Mouse (Mus musculus): Measurements from ENCODE around the gene Lmna. TPM values are rescaled to one million over a fixed set of nuclear protein-coding genes. Genes with fewer than 3 reads are reported as not detected.

The Lmna gene
- total and polyA plus RNA-seq, 3 experiments = 128 to 388 (median 302) TPM

DNA sequence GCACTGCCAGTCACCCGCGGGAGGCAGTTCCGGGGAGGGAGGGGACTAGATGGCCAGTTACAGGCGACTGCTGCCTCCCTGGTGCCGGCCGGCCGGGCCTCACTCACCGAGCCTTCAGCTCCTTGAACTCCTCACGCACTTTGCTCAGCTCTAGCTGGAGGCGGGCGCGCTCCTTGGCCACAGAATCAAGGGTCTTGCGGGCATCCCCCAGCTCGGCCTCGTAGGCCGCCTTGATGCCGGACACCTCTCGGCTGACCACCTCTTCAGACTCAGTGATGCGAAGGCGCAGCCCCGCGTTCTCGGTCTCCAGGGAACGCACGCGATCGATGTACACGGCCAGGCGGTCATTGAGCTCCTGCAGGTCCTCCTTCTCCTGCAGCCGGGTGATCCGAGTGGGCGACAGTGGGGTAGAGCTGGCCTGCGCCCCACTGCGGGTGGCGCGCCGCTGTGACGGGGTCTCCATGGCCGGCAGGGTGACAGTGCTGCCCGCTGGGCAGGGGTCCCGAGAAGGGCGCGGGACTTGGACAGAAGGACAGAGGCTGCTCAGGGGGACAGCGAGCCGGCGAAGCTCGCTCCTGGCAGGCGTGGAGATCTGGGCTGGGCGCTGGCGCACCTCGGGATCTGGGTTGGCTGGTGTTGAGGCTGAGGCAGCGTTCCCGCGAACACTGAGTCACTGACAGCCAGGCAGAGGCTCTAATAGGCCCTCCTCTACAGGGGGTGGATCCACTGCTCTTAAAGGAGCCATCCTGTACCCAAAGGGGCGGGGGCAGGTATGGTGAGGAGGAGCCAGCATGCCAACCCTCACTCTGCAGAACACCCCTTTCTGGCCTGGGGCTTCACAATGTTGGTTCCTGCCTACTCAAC, 6.9 kb downstream of the Lmna start:
- H3K4me1 ChIP-seq (ENCODE audit: control insufficient read depth in 1 of 2, insufficient read depth in 2 of 2, low read length in 2 of 2) = peaks cover 9 to 40% of the 10 kb centered on the region in 2 experiments
- TF ChIP-seq POLR2A (IDR thresholded peaks at IDR 0.05; ENCODE audit: control insufficient read depth in 1 of 2, insufficient read depth in 1 of 2, low read depth in 1 of 2, low read length in 2 of 2, poor library complexity in 1 of 2) (peak in 1 of 2 experiments; percentile 100; a peak in 2 of 4 replicates), TCF12 (IDR thresholded peaks at IDR 0.05; ENCODE audit: low read depth, low read length) (peak; percentile 79), E2F4 (IDR thresholded peaks at IDR 0.05; ENCODE audit: borderline replicate concordance, low read depth, low read length) (peak; percentile 70; the same call in 1 of the 2 replicates), CTCF (IDR thresholded peaks at IDR 0.05 in 2 of 3, conservative IDR thresholded peaks at IDR 0.05 in 1 of 3; ENCODE audit: control insufficient read depth in 1 of 3, insufficient read depth in 1 of 3, low read depth in 2 of 3, low read length in 3 of 3, poor library complexity in 1 of 3, severe bottlenecking in 1 of 3) (no peak), TAL1 (IDR thresholded peaks at IDR 0.05; ENCODE audit: low read length) (no peak), UBTF (IDR thresholded peaks at IDR 0.05; ENCODE audit: borderline replicate concordance, insufficient read depth, low read depth, low read length) (peak; percentile 19; the same call in 1 of the 2 replicates), JUND (IDR thresholded peaks at IDR 0.05; ENCODE audit: low read depth, low read length) (no peak), ZC3H11A (IDR thresholded peaks at IDR 0.05; ENCODE audit: low read depth, low read length) (no peak), MAFK (IDR thresholded peaks at IDR 0.05; ENCODE audit: borderline replicate concordance, low read depth, low read length) (no peak), TBP (IDR thresholded peaks at IDR 0.05; ENCODE audit: low read depth, low read length) (peak; percentile 97), ZKSCAN1 (IDR thresholded peaks at IDR 0.05; ENCODE audit: low read depth, low read length) (no peak), KAT2A (conservative IDR thresholded peaks at IDR 0.05; ENCODE audit: low read depth, low read length) (no peak), MXI1 (IDR thresholded peaks at IDR 0.05; ENCODE audit: low read depth, low read length) (peak; percentile 94), POLR2AphosphoS5 (IDR thresholded peaks at IDR 0.05; ENCODE audit: borderline replicate concordance, low read depth, low read length) (peak; percentile 94), ELF1 (IDR thresholded peaks at IDR 0.05; ENCODE audit: low read depth, low read length) (no peak), NRF1 (IDR thresholded peaks at IDR 0.05; ENCODE audit: insufficient read depth, low read depth, low read length, poor library complexity, severe bottlenecking) (peak; percentile 37; the same call in 1 of the 2 replicates), POLR2AphosphoS2 (IDR thresholded peaks at IDR 0.05; ENCODE audit: low read length) (peak; percentile 93; the same call in 1 of the 2 replicates), MAZ (IDR thresholded peaks at IDR 0.05; ENCODE audit: low read depth, low read length) (peak; percentile 92), CHD2 (IDR thresholded peaks at IDR 0.05; ENCODE audit: low read length) (no peak), EP300 (IDR thresholded peaks at IDR 0.05; ENCODE audit: low read depth in 1 of 2, low read length in 2 of 2) (no peak), HCFC1 (IDR thresholded peaks at IDR 0.05; ENCODE audit: low read depth, low read length) (peak; percentile 68), RCOR1 (IDR thresholded peaks at IDR 0.05; ENCODE audit: low read depth, low read length) (no peak), USF2 (IDR thresholded peaks at IDR 0.05; ENCODE audit: borderline replicate concordance in 1 of 2, insufficient read depth in 1 of 2, low read depth in 1 of 2, low read length in 2 of 2) (no peak), BHLHE40 (IDR thresholded peaks at IDR 0.05; ENCODE audit: borderline replicate concordance, low read depth, low read length) (no peak), ZNF384 (IDR thresholded peaks at IDR 0.05; ENCODE audit: low read depth, low read length) (no peak), NELFE (IDR thresholded peaks at IDR 0.05; ENCODE audit: low read depth, low read length) (peak; percentile 97), ETS1 (IDR thresholded peaks at IDR 0.05; ENCODE audit: low read depth, low read length) (peak; percentile 49; the same call in 1 of the 2 replicates), GATA1 (IDR thresholded peaks at IDR 0.05; ENCODE audit: low read depth, low read length) (no peak), ZMIZ1 (IDR thresholded peaks at IDR 0.05; ENCODE audit: low read depth, low read length) (peak; percentile 99), CHD1 (IDR thresholded peaks at IDR 0.05; ENCODE audit: low read depth, low read length) (no peak), MYC (IDR thresholded peaks at IDR 0.05; ENCODE audit: low read depth, low read length) (peak; percentile 51; the same call in 1 of the 2 replicates), MYB (IDR thresholded peaks at IDR 0.05; ENCODE audit: low read depth, low read length) (no peak), MAX (IDR thresholded peaks at IDR 0.05; ENCODE audit: low read length) (peak; percentile 48; the same call in 1 of the 2 replicates), RAD21 (IDR thresholded peaks at IDR 0.05; ENCODE audit: low read depth, low read length) (no peak), SIN3A (IDR thresholded peaks at IDR 0.05; ENCODE audit: low read length) (peak; percentile 95)
- H3K4me3 ChIP-seq (ENCODE audit: control insufficient read depth in 1 of 2, insufficient read depth in 1 of 2, low read depth in 2 of 2, low read length in 2 of 2) = peak overlapping the region; percentile 82 to 88
- no peaks in the 10 kb centered on the region for H3K27me3 ChIP-seq (ENCODE audit: control insufficient read depth in 1 of 2, insufficient read depth in 2 of 2, low read length in 2 of 2)
- H3K36me3 ChIP-seq (ENCODE audit: control insufficient read depth in 1 of 2, insufficient read depth in 2 of 2, low read length in 2 of 2) = peaks cover 2 to 28% of the 10 kb centered on the region in 2 experiments; a peak in 3 of 4 replicates
- H3K9ac ChIP-seq (ENCODE audit: control insufficient read depth, low read depth, low read length, poor library complexity, severe bottlenecking) = peak overlapping the region; percentile 76
- peaks cover 36% of the 10 kb centered on the region for H3K79me2 ChIP-seq (ENCODE audit: control insufficient read depth, insufficient read depth, low read length, poor library complexity)
- H3K27ac ChIP-seq (ENCODE audit: control insufficient read depth, low read depth, low read length) = peak overlapping the region; percentile 95
- no peaks in the 10 kb centered on the region for H3K9me3 ChIP-seq (replicated peaks; ENCODE audit: insufficient read depth, low read length)
- DNase-seq (ENCODE audit: low read depth, low spot score) = peak; percentile 99

Data from MEL (cell line).